Mouse (Mus musculus): ENCODE measurements around the gene Cdh23. TPM values are rescaled to one million over a fixed set of nuclear protein-coding genes. Genes with fewer than 3 reads are reported as not detected.
A peak's percentile ranks its signal among the peaks of the same experiment; 100 is the strongest.

Gene Cdh23
- polyA plus RNA-seq, 1 experiment from 2014 or later, result 0.62 TPM

- Histone ChIP-seq H3K4me3 (replicated peaks) (no peak overlapping the region), H3K27ac (no peak overlapping the region), H3K4me2 (no peak overlapping the region), H3K9me3 (replicated peaks) (no peaks in the 10 kb centered on the region), H3K9ac (no peak overlapping the region), H3K27me3 (no peaks in the 10 kb centered on the region), H3K4me1 (no peaks in the 10 kb centered on the region), H3K36me3 (no peaks in the 10 kb centered on the region)
- WGBS, result 77% methylated on average over 2 of the region's 2 CpGs
- ATAC-seq (replicated peaks; ENCODE audit: low FRiP score), result no peak
Measured at GRCm38 (mm10) chr10:60705134-60705533, 8.8 kb upstream of the Cdh23 start.

DNA sequence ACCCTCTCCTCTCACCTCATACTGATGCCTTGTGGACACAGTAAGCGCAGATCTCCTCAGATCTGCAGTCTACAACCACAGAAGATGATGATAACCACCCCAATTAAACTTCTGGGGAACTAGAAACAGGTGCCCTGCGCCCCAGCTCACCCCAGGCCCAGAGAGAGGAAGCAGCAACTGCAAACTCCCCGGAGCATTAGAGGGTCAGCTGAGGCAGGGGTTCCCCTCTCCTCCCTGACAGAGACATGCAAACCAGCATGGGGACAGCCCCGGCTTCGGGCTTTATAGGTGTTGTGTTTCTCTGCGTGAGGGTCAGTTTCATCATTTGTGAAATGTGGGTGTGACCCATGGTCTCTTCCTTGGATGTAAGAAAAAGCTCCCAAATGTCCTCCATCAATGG lies 1.5 kb upstream of the Cdh23 start:
- 83% methylated on average over 6 of the region's 6 CpGs for WGBS
- no peak for ATAC-seq (replicated peaks; ENCODE audit: low FRiP score)
- no peak overlapping the region for H3K9ac ChIP-seq

GRCm38 (mm10) chr10:60696975-60697374 lies 685 bp upstream of the Cdh23 start:
- Histone ChIP-seq H3K36me3 (no peaks in the 10 kb centered on the region), H3K27ac (no peak overlapping the region), H3K9ac (no peak overlapping the region), H3K4me1 (no peaks in the 10 kb centered on the region), H3K4me2 (no peak overlapping the region), H3K4me3 (replicated peaks) (no peak overlapping the region), H3K9me3 (replicated peaks) (no peaks in the 10 kb centered on the region), H3K27me3 (peaks cover 25% of the 10 kb centered on the region)
- ATAC-seq (replicated peaks; ENCODE audit: low FRiP score), result 0 out of 2 replicates have a peak, but pooled peaks have one; percentile 46
- WGBS, result 12% methylated on average over 5 of the region's 5 CpGs

More for the DNA sequence above, 1.5 kb upstream of the Cdh23 start:
- no peaks in the 10 kb centered on the region for H3K9me3 ChIP-seq (replicated peaks)
- H3K36me3 ChIP-seq, result no peaks in the 10 kb centered on the region
- peaks cover 23% of the 10 kb centered on the region for H3K27me3 ChIP-seq
- no peaks in the 10 kb centered on the region for H3K4me1 ChIP-seq
- no peak overlapping the region for H3K4me2 ChIP-seq
- H3K27ac ChIP-seq, result no peak overlapping the region
- no peak overlapping the region for H3K4me3 ChIP-seq (replicated peaks)

- Histone ChIP-seq H3K27me3 (peaks cover 48% of the 10 kb centered on the region), H3K9ac (no peak overlapping the region), H3K4me1 (peaks cover 13% of the 10 kb centered on the region), H3K4me2 (no peak overlapping the region), H3K9me3 (replicated peaks) (no peaks in the 10 kb centered on the region), H3K4me3 (replicated peaks) (no peak overlapping the region), H3K27ac (no peak overlapping the region), H3K36me3 (no peaks in the 10 kb centered on the region)
- WGBS, result 56% methylated on average over 20 of the region's 20 CpGs
- ATAC-seq (replicated peaks; ENCODE audit: low FRiP score), result no peak
Measured at GRCm38 (mm10) chr10:60691671-60692390, 4.5 kb downstream of the Cdh23 start.

DNA sequence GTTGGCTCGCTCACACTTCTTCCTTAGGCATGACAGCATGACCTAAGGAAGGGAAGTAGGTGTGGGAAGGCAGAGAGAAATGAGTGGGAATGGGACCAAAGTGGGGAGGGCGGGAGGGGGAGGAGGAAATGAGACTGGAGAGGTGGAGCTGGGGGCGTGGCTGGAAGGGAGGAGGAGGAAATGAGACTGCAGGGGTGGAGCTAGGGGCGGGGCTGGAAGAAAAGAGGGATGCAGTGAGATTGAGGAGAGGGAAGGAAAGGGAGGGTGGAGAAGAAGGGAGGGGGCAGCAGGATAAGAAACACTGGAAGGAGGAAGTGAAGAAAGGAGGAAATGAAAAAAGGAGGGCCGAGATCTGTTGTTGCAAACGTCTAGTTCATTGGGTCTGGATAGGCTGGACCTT lies 5.3 kb downstream of the Cdh23 start:
- H3K9me3 ChIP-seq (replicated peaks), result no peaks in the 10 kb centered on the region
- H3K4me2 ChIP-seq, result no peak overlapping the region

DNA sequence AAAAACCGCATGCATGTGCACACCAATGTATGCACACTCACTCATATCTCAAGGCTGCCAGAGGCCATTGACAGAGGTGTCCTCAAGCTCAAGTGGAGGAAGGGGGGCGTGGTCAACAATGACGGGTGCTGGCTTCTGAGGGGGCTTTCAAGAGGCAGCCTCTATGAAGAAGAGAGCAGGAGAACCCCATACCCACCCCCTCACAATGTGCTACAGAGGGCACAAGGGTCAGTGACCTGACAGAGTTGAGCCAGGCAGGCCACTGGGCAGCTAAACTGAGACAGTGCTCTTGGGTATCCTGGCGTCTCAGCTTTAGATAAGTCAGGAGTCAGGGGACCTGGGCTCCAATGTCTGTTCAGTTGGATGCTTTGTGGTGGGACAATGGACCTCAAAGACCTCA lies 6.9 kb downstream of the Cdh23 start:
- WGBS, result 72% methylated on average over 4 of the region's 4 CpGs
- H3K9ac ChIP-seq, result no peak overlapping the region
- H3K9me3 ChIP-seq (replicated peaks), result no peaks in the 10 kb centered on the region
- peaks cover 28% of the 10 kb centered on the region for H3K4me1 ChIP-seq
- no peak overlapping the region for H3K27ac ChIP-seq
- H3K4me2 ChIP-seq, result no peak overlapping the region
- H3K36me3 ChIP-seq, result no peaks in the 10 kb centered on the region
- no peak for ATAC-seq (replicated peaks; ENCODE audit: low FRiP score)
- H3K27me3 ChIP-seq, result peaks cover 73% of the 10 kb centered on the region
- no peak overlapping the region for H3K4me3 ChIP-seq (replicated peaks)

More for the DNA sequence above, 5.3 kb downstream of the Cdh23 start:
- Histone ChIP-seq H3K9ac (no peak overlapping the region), H3K27ac (no peak overlapping the region), H3K4me3 (replicated peaks) (no peak overlapping the region), H3K36me3 (no peaks in the 10 kb centered on the region), H3K4me1 (peaks cover 22% of the 10 kb centered on the region), H3K27me3 (peaks cover 57% of the 10 kb centered on the region)
- ATAC-seq (replicated peaks; ENCODE audit: low FRiP score), result no peak
- 38% methylated on average over 6 of the region's 6 CpGs for WGBS

DNA sequence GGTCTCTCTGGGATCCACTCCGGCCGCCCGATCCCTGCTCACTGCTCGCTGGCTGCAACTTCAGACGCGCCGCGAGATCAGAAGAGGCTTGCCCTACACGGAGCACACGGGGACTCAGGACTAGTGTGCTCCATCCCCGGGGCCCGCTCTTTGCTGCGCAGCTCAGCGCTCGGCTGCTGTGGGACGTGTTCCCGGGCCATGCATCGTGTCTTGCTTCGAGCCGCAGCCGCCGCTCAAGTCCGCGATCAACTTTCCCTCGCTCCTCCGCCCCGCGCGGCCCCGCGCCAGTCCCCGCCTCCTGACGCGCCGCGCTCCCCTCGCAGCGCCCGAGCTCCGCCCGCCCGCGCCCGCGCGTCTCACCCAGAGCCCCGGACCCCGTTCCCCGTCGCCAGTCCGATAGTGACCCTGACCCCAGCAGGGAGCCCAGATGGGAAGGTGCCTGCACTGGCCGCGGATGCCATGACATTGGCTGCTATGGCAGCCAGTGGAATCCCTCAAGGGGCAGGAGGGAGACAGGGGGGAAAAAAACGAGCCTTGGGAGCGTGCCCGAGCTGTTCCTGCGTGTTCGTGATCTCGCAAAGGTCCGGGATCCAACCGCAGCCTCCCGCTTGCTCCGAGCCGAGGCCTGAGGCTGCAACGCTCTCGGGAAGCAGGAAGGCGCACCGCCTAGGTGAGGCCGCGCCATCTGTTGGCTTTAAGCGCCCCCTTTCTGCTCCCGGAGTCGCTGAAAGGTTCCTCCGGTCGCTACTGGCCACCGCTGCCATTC lies 9.1 kb downstream of the Cdh23 start:
- peak overlapping the region; percentile 60 for H3K4me3 ChIP-seq (replicated peaks)
- under 1% methylated on average over 76 of the region's 76 CpGs for WGBS
- peak; percentile 73 for ATAC-seq (replicated peaks; ENCODE audit: low FRiP score)

GRCm38 (mm10) chr10:60686641-60686975 lies 9.7 kb downstream of the Cdh23 start:
- peaks cover 78% of the 10 kb centered on the region for H3K27me3 ChIP-seq
- H3K36me3 ChIP-seq, result no peaks in the 10 kb centered on the region
- H3K27ac ChIP-seq, result no peak overlapping the region
- H3K4me2 ChIP-seq, result peak overlapping the region; percentile 100
- ATAC-seq (replicated peaks; ENCODE audit: low FRiP score), result no peak
- H3K9me3 ChIP-seq (replicated peaks), result no peaks in the 10 kb centered on the region
- peak overlapping the region; percentile 52; the same call in 1 of the 2 replicates for H3K9ac ChIP-seq
- 0% methylated on average over 37 of the region's 37 CpGs for WGBS
- H3K4me3 ChIP-seq (replicated peaks), result peak overlapping the region; percentile 60
- peaks cover 25% of the 10 kb centered on the region for H3K4me1 ChIP-seq

More for the DNA sequence above, 9.1 kb downstream of the Cdh23 start:
- peak overlapping the region; percentile 100 for H3K4me2 ChIP-seq
- H3K27ac ChIP-seq, result no peak overlapping the region
- peaks cover 80% of the 10 kb centered on the region for H3K27me3 ChIP-seq
- H3K9ac ChIP-seq, result peak overlapping the region; percentile 52
- no peaks in the 10 kb centered on the region for H3K36me3 ChIP-seq
- H3K4me1 ChIP-seq, result peaks cover 28% of the 10 kb centered on the region
- no peaks in the 10 kb centered on the region for H3K9me3 ChIP-seq (replicated peaks)

- no peak overlapping the region for H3K27ac ChIP-seq
- peaks cover 76% of the 10 kb centered on the region for H3K27me3 ChIP-seq
- peaks cover 21% of the 10 kb centered on the region for H3K4me1 ChIP-seq
- no peaks in the 10 kb centered on the region for H3K9me3 ChIP-seq (replicated peaks)
- WGBS, result 4% methylated on average over 50 of the region's 50 CpGs
- 0 out of 2 replicates have a peak overlapping the region, but pooled peaks have one; percentile 52 for H3K9ac ChIP-seq
- H3K36me3 ChIP-seq, result no peaks in the 10 kb centered on the region
- peak overlapping the region; percentile 60 for H3K4me3 ChIP-seq (replicated peaks)
- ATAC-seq (replicated peaks; ENCODE audit: low FRiP score), result 0 out of 2 replicates have a peak, but pooled peaks have one; percentile 16
- peak overlapping the region; percentile 100 for H3K4me2 ChIP-seq
Measured at GRCm38 (mm10) chr10:60685764-60686640, 10.3 kb downstream of the Cdh23 start.

GRCm38 (mm10) chr10:60678926-60679325 lies 17.4 kb downstream of the Cdh23 start:
- Histone ChIP-seq H3K4me2 (no peak overlapping the region), H3K9ac (no peak overlapping the region), H3K36me3 (no peaks in the 10 kb centered on the region), H3K4me1 (no peaks in the 10 kb centered on the region), H3K9me3 (replicated peaks) (no peaks in the 10 kb centered on the region), H3K27me3 (peaks cover 15% of the 10 kb centered on the region), H3K4me3 (replicated peaks) (no peak overlapping the region), H3K27ac (no peak overlapping the region)
- ATAC-seq (replicated peaks; ENCODE audit: low FRiP score), result no peak
- WGBS, result 78% methylated on average over 3 of the region's 3 CpGs

GRCm38 (mm10) chr10:60677319-60677718 lies 19.0 kb downstream of the Cdh23 start:
- no peaks in the 10 kb centered on the region for H3K4me1 ChIP-seq
- H3K4me3 ChIP-seq (replicated peaks), result no peak overlapping the region
- 71% methylated on average over 4 of the region's 4 CpGs for WGBS
- H3K27ac ChIP-seq, result no peak overlapping the region
- no peak for ATAC-seq (replicated peaks; ENCODE audit: low FRiP score)
- H3K9ac ChIP-seq, result no peak overlapping the region
- H3K9me3 ChIP-seq (replicated peaks), result no peaks in the 10 kb centered on the region
- H3K36me3 ChIP-seq, result no peaks in the 10 kb centered on the region
- no peak overlapping the region for H3K4me2 ChIP-seq
- peaks cover 7% of the 10 kb centered on the region; the same call in 1 of the 2 replicates for H3K27me3 ChIP-seq
